Mouse (Mus musculus) spleen, adult 2 months (tissue): ENCODE data around the gene Unk. TPM values are rescaled to one million over a fixed set of nuclear protein-coding genes. Genes with fewer than 3 reads are reported as not detected.

ENCODE experiments used
- DNase-seq, 2 experiments: peaks; one replicate each; pipeline versions ENCODE4 v3.0.0 to v3.0.0-alpha.2; 2012 to 2021; ENCODE audit warnings: low spot score in 2 of 2, low read depth in 1 of 2
- H3K27ac ChIP-seq: fragments of 200-500 bp; 2 replicates; pipeline ENCODE4 v1.5.1; 2012; ENCODE audit warnings: low read length, inconsistent platforms; ENCODE audit not compliant: insufficient read depth
- H3K27me3 ChIP-seq: fragments of 200-500 bp; 2 replicates; pipeline ENCODE4 v1.6.1; 2012; ENCODE audit warnings: mild to moderate bottlenecking, moderate library complexity, low read length, inconsistent platforms; ENCODE audit not compliant: control insufficient read depth, insufficient read depth
- H3K36me3 ChIP-seq: fragments of 200-500 bp; 2 replicates; pipeline ENCODE4 v1.6.1; 2012; ENCODE audit warnings: mild to moderate bottlenecking, low read length, inconsistent platforms; ENCODE audit not compliant: control insufficient read depth, insufficient read depth
- H3K4me1 ChIP-seq: fragments of 200-500 bp; 2 replicates; pipeline ENCODE4 v1.6.1; 2011; ENCODE audit warnings: inconsistent platforms; ENCODE audit not compliant: control insufficient read depth, insufficient read depth, insufficient read length
- H3K4me3 ChIP-seq: fragments of 200-500 bp; 2 replicates; pipeline ENCODE4 v1.5.1; 2011; ENCODE audit warnings: mild to moderate bottlenecking, inconsistent platforms; ENCODE audit not compliant: insufficient read depth, insufficient read length; ENCODE audit errors: extremely low read depth
- CTCF ChIP-seq: fragments of 200-500 bp; IDR thresholded peaks from 2 replicates; pipeline ENCODE4 v1.5.1; 2011; ENCODE audit warnings: mild to moderate bottlenecking, inconsistent platforms; ENCODE audit not compliant: insufficient read depth, insufficient read length, insufficient replicate concordance; ENCODE audit errors: extremely low read depth
- POLR2A ChIP-seq: fragments of 200-500 bp; IDR thresholded peaks from 2 replicates; pipeline ENCODE4 v1.6.1; 2011; ENCODE audit warnings: low read depth, low read length, inconsistent platforms
- WGBS: fragments of 180-500 bp; shearing (Covaris S2); methylation state at CpG from one replicate; pipeline ENCODE4 v1.1.7; 2018; 5-methylcytosine and 5-hydroxymethylcytosine counted together
- polyA plus RNA-seq: library from polyadenylated mRNA; depleted of rRNA; stranded (reverse); fragments of >200 nt; gene quantifications from 2 replicates; pipeline ENCODE4 v1.2.3, GENCODE M21; 2012

Gene Unk
- polyA plus RNA-seq, 1 experiment, result 37.9 TPM

- H3K27ac ChIP-seq, result peak overlapping the region; percentile 38; the same call in 1 of the 2 replicates
- no peak; the same call in 1 of the 2 replicates for TF ChIP-seq POLR2A
- peak; percentile 21; the same call in 1 of the 2 replicates for TF ChIP-seq CTCF
- WGBS, result 7% methylated on average over 52 of the region's 54 CpGs
Observed at GRCm38 (mm10) chr11:116004840-116005700, 25.1 kb upstream of the Unk start.

GRCm38 (mm10) chr11:116005701-116006419 is 24.3 kb upstream of the Unk start:
- peaks cover 3% of the 10 kb centered on the region; the same call in 1 of the 2 replicates for H3K36me3 ChIP-seq
- no peak for DNase-seq
- no peaks in the 10 kb centered on the region for H3K27me3 ChIP-seq
- WGBS, result 85% methylated on average over 9 of the region's 9 CpGs
- TF ChIP-seq POLR2A (no peak), CTCF (no peak)
- H3K4me1 ChIP-seq, result peaks cover 11% of the 10 kb centered on the region; the same call in 1 of the 2 replicates
- H3K27ac ChIP-seq, result no peak overlapping the region
- H3K4me3 ChIP-seq, result no peak overlapping the region

More at GRCm38 (mm10) chr11:116004840-116005700, 25.1 kb upstream of the Unk start:
- peak in 1 of 2 experiments; percentile 70 for DNase-seq
- Histone ChIP-seq H3K36me3 (peaks cover 3% of the 10 kb centered on the region; the same call in 1 of the 2 replicates), H3K27me3 (no peaks in the 10 kb centered on the region), H3K4me3 (peak overlapping the region; percentile 57), H3K4me1 (peaks cover 11% of the 10 kb centered on the region; the same call in 1 of the 2 replicates)

- Histone ChIP-seq H3K27me3 (no peaks in the 10 kb centered on the region), H3K4me3 (no peak overlapping the region), H3K27ac (no peak overlapping the region), H3K4me1 (peaks cover 11% of the 10 kb centered on the region; the same call in 1 of the 2 replicates), H3K36me3 (peaks cover 3% of the 10 kb centered on the region; the same call in 1 of the 2 replicates)
- TF ChIP-seq POLR2A, result no peak
- TF ChIP-seq CTCF, result no peak
- no peak for DNase-seq
- WGBS, result 92% methylated on average over 28 of the region's 28 CpGs
Observed at GRCm38 (mm10) chr11:116007095-116007850, 22.8 kb upstream of the Unk start.

- DNase-seq, result no peak
- Histone ChIP-seq H3K27ac (no peak overlapping the region), H3K4me1 (peaks cover 18% of the 10 kb centered on the region), H3K4me3 (no peak overlapping the region), H3K36me3 (peaks cover 3% of the 10 kb centered on the region; the same call in 1 of the 2 replicates), H3K27me3 (no peaks in the 10 kb centered on the region)
- TF ChIP-seq CTCF (no peak), POLR2A (no peak)
- 88% methylated on average over 11 of the region's 11 CpGs for WGBS
Observed at GRCm38 (mm10) chr11:116008411-116008810, 21.7 kb upstream of the Unk start.

- no peak for TF ChIP-seq POLR2A
- no peak for TF ChIP-seq CTCF
- Histone ChIP-seq H3K36me3 (peaks cover 3% of the 10 kb centered on the region; the same call in 1 of the 2 replicates), H3K27ac (no peak overlapping the region), H3K27me3 (no peaks in the 10 kb centered on the region), H3K4me3 (no peak overlapping the region), H3K4me1 (peaks cover 18% of the 10 kb centered on the region)
- no peak for DNase-seq
- 93% methylated on average over 13 of the region's 13 CpGs for WGBS
Observed at GRCm38 (mm10) chr11:116008832-116009375, 21.2 kb upstream of the Unk start.

- TF ChIP-seq POLR2A (no peak), CTCF (no peak)
- WGBS, result 88% methylated on average over 11 of the region's 11 CpGs
- Histone ChIP-seq H3K4me1 (peaks cover 15% of the 10 kb centered on the region), H3K27me3 (no peaks in the 10 kb centered on the region), H3K36me3 (peaks cover 3% of the 10 kb centered on the region; the same call in 1 of the 2 replicates), H3K4me3 (no peak overlapping the region), H3K27ac (no peak overlapping the region)
- DNase-seq, result no peak
Observed at GRCm38 (mm10) chr11:116009661-116010060, 20.5 kb upstream of the Unk start.
